Mouse (Mus musculus) lung, postnatal 0 days (tissue): Measurements from ENCODE around the gene Cebpa.

Experiments used
- CTCF ChIP-seq: IDR thresholded peaks from 2 replicates; pipeline ENCODE4 v1.5.1; 2016; ENCODE audit warnings: antibody characterized with exemption, mild to moderate bottlenecking
- EP300 ChIP-seq: IDR thresholded peaks from 2 replicates; pipeline ENCODE4 v1.6.1; 2016; ENCODE audit warnings: antibody characterized with exemption, mild to moderate bottlenecking, control low read depth

GRCm38 (mm10) chr7:35137524-35137923 lies 18.4 kb downstream of the Cebpa start:
- TF ChIP-seq CTCF (no peak), EP300 (no peak)
